Mouse (Mus musculus) neural tube, embryonic 10.5 days (tissue): ENCODE data around the gene Senp6.

ENCODE experiments used
- DNase-seq: peaks from one replicate; pipeline ENCODE4 v3.0.0-alpha.2; 2017; ENCODE audit warnings: low spot score; ENCODE audit errors: extremely low spot score

Gene Senp6

DNA sequence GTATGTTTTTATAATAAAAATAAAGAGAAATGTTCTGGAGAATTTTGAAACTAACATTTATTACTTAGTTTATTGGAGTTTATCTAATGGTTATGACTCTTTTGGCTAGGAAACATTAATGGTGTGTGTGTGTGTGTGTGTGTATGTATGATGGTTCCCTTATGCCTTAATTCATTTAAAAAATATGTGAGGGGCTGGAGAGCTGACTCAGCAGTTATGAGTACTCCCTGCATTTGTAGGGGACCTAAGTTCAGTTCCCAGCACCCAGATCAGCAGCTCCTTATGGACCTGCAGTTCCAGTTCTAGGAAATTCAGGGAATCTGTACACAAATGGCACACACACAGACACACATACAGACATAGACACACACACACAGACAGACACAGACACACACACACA, 104.5 kb downstream of the Senp6 start:
- DNase-seq: no peak

DNA sequence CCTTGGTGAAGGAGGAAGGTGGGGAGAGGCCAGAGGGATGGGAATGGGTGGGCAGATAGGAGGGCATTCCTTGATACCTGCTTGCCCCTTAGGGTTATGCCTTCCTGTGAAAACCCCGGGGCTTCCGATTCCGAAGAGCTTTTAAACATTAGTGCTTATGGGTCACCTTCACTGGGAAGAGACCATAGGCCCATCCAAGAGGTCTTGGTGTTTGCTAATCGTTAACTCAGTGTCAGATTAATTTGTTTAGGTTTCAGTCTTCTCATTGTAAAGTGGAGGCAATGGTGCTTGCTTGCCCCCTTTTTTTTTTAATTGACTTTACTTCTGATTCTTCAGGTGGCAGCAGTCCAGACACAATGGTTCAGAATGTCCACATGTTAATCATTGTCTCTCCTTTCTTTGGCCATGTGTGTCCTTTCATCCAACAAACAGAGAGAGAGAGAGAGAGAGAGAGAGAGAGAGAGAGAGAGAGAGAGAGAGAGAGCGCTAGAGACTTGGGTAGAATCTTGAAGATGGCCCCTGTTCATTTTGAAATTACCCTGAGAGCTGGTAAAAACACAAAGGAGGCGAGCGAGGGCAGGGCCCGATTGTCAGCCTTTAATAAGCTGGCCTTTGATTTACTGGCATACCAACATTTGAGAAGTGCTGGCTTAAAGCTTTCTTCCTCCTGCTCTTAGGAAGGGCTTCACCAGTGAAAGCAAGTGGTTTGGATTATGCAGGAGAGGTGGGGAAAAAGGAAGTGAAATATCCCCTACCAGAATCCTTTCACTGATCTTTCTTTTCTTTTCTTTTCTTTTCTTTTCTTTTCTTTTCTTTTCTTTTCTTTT, 105.9 kb downstream of the Senp6 start:
- no peak for DNase-seq

- DNase-seq: peak; percentile 19
Measured at GRCm38 (mm10) chr9:80173629-80174028, 106.9 kb downstream of the Senp6 start.

- DNase-seq: no peak
Measured at GRCm38 (mm10) chr9:80176696-80177478, 110.2 kb downstream of the Senp6 start.

GRCm38 (mm10) chr9:80178670-80179069, 112.0 kb downstream of the Senp6 start:
- DNase-seq: no peak

GRCm38 (mm10) chr9:80179688-80180087, 113.0 kb downstream of the Senp6 start:
- DNase-seq: no peak

DNA sequence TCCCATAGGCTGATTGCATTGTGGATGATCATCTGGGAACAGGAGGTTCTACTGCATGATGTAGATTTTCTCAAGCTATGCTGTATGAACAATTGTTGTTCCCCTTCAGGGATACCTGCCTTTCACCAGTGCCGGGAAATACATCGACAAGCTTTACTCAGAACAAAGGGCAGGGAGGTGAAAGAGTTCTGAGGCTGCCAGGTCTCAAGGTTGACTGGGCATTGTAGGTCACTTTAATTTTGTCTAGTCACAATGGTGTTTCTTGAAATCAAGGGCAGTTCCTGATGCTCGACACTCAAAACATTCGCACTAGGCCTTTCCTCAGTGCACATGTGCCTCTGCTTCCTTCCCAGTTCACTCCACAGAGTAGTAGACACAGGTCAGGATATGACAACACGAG, 114.1 kb downstream of the Senp6 start:
- no peak for DNase-seq

DNA sequence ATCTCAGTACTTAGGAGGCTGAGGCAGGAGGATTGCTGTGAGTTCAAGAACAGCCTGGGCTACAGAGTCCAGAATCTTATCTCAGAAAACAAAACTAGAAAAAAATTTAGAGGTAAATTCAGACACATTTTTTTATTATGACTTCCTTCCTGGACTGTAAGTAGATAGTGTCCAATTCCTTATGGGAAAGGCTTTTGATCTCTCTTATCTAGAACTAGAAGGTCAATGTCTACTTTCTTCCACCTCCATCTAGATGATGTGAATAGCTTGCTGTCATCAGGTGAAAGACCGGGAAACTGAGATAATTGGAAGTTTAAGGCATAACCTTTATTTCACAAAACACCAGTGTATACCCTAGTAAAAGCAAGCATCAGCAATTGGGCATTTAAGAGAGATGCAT, 115.0 kb downstream of the Senp6 start:
- DNase-seq: no peak

GRCm38 (mm10) chr9:80184138-80184537, 117.4 kb downstream of the Senp6 start:
- DNase-seq: no peak

GRCm38 (mm10) chr9:80185737-80186136, 119.0 kb downstream of the Senp6 start:
- DNase-seq: no peak

DNA sequence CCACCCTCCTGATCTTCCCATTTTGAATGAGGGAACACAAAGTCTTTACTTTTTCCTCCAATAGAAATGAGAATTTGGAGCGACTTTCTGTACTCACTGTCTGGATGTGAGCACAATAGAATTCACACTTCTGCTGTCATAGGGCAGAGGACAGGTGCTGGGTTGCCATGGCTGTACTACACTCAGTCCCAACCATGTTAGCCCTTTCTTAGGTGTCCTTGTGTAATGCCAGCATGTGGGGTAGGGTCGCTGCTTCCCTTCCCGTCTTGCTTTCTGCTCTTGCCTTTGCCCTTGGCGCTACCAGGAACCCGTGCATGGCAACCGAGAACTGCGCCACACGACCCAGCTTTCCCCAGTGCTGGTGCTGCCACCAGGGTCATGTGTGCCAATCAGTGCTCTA, 120.0 kb downstream of the Senp6 start:
- no peak for DNase-seq

DNA sequence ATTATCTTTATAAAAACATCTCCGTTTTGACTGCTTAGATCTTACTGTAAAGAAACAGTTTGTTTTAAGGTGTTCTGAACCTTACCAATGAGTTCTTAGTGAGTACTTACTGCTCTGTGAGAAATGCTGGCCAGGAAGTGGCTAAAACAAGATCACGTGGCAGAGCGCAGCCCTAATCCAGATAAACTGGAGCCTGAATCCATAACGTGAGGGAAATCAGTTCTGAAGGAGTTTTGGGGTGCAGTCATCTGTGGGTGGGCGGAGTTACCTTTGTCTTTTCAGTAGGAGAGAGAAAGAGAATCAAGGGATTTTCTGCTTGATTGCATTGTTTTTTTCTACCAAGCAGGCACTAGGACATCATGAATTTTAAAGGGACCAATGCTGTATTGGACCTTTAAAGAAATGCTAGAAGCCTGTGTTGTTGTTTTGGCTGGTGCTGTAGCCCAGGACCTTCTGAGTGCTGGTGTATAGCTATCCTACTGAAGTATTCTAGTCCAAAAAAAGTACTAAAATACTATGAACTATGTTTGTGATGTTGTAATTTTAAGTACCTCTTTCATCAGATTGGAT, 121.7 kb downstream of the Senp6 start:
- DNase-seq: no peak

DNA sequence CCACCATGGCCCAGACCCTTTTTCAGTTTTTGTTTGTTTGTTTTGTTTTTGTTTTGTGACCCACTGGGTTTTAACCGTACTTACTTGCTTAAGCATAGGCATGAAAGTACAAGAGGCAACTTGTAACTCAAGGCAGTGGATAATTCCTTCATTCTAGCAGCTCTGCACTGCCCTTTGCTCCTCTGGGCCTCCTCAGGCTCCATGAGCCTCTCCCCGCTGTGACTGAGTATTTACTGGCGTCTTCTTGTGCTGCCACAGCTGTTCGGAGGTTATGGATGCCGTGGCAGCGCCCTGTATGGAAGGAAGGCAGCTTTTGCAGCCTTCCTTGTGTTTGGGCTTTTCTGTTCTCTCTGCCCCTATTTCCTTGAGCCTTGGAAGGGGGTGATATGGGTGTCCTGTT, 124.5 kb downstream of the Senp6 start:
- no peak for DNase-seq

DNA sequence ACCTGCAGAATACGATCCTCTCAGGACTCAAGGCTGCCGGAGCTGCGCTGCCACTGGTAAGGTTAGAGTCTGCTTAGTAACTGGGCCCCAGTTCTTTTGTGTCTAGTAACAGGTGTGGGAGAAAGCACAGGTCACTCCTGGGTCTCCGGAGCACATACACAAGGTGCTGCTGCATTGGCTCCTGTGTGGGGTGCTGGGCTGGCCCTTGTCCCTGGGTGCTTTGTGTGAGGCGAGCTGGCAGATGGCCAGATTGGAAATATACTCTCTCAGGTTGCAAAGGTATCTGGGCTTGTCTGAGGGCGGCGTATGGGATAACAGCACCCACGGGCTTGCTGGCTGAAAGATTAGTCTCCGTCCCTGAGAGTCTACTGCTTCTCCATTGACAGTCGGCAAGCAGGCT, 125.6 kb downstream of the Senp6 start:
- no peak for DNase-seq

GRCm38 (mm10) chr9:80194446-80194845, 127.7 kb downstream of the Senp6 start:
- no peak for DNase-seq
